Mouse (Mus musculus) megakaryocyte-erythroid progenitor cell, adult 5-6 weeks (primary cell): Measurements from ENCODE around the gene Zfhx2. TPM values are rescaled to one million over a fixed set of nuclear protein-coding genes. Genes with fewer than 3 reads are reported as not detected.
A peak's percentile ranks its signal among the peaks of the same experiment; 100 is the strongest.

Experiments used
- ATAC-seq: replicated peaks from 2 replicates; pipeline ENCODE4 v1.8.0; 2016; ENCODE audit warnings: mild to moderate bottlenecking, inconsistent platforms; ENCODE audit not compliant: severe bottlenecking, poor library complexity, low FRiP score, low TSS enrichment
- total RNA-seq, 2 experiments: library from RNA; stranded (forward) in 1 of 2; stranded (reverse) in 1 of 2; fragments of 200-1000, 215-1000 nt in 1 of 2; fragments of >200 nt in 1 of 2; fragmentation: Nextera tagmentation in 1 of 2; gene quantifications; 2 replicates each; pipeline ENCODE4 v1.2.3; 2014 to 2017

The Zfhx2 gene
- total RNA-seq, 2 experiments from 2014 or later: 0.19 to 7.8 TPM

DNA sequence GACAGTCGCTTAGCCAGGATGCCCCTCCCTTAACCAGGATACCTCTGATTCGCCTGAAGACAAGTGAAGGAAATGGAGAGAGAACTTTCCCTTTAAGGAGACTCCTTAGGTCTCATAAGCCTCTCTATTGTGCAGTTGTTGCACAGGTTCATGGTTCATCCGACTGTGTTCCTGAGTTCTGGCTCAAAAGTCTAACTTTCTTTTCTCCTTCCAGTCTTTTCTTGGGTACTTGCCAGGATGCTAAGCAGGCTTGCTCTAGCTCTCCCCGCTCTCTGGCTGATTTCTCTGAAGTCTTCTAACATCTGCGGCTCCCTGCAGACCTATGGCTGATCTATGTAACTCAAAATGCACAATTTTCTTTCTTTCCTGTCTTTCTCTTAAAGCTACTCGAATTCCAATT is 8.6 kb downstream of the Zfhx2 start:
- no peak for ATAC-seq

DNA sequence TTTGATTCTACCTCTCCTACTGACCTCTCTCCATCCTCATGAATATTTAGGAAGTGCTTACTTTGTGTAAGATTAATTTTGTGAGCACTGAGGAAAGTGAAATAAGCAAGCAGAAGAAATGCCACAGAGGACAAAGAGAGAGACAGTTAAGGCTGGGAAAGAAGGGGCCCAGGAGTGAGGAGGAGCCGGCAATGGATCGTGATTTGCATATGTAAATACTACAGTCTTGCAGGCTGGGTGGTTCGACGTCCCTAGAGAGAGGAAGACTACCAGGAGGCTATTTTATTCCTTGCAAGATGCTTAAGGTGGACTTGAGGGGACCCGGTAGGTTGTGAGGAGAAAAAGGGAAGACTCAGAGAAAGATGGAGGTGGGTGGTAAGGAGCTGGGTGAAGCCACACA is 11.0 kb downstream of the Zfhx2 start:
- no peak for ATAC-seq

DNA sequence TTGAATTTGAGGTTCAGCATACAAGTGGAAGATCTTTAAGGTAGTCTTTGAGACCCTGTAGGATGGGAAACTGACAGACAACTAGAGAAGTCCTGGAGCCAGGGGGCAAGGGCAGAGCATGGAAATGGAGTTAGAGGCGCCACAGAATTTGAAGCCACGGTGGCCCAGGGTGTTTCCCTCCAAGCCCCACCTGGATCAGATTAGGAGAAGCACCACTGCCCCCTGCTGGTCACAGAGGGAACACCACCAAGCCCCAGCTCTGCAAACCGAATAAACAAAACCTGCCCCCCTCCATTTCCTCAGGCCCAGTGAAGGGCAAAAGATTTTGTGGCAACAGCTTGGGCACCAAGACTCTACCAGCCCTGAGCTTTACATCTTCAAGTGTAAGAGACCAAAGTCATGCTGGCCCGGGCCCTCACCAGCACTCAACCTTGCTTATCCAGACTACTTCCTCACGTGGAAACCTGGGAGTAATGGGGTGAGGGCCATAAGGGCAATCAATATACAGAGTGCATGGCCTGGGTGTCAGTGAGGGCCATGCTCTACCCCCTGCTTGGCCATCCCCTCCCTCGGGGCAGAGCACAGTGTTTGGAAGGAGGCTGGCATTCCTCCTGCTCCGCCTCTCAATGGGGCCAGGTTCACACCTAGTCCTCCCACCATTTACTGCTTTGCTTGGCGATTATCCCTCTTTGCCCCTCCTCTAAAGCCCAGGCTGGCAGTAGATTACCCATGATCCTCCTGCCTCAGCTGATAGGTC is 12.7 kb downstream of the Zfhx2 start:
- peak; percentile 73 for ATAC-seq

DNA sequence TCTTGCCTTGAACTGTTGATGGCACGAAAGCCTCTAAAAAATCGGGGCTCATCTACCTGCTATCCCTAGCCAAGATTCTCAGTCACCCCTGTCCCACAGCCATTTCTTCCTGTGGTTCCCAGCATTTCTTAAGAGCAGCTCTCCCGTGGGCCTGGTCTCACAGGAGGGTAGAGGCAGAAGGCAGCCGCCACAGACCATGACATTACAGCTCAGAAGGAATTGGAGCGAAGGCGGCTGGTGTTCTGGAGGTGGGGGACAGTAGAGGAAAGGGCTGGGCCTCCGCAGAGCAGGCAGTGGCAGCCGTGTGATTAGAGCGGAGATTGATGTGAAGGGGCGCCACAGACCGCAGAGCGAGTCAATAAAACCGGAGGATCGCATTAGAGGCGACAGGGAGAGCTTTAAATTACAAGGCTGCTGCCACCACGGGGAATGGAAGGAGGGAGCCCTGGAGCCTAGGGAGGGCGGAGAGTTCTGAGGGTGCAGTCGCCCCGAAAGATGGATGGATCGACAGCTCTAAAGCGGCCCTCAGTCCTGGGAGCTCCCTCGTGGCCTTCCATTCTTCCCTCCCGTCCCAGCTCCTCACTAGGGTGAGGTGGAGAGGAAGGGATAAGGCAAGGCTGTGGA is 13.6 kb downstream of the Zfhx2 start:
- ATAC-seq: peak; percentile 24; the same call in 1 of the 2 replicates

DNA sequence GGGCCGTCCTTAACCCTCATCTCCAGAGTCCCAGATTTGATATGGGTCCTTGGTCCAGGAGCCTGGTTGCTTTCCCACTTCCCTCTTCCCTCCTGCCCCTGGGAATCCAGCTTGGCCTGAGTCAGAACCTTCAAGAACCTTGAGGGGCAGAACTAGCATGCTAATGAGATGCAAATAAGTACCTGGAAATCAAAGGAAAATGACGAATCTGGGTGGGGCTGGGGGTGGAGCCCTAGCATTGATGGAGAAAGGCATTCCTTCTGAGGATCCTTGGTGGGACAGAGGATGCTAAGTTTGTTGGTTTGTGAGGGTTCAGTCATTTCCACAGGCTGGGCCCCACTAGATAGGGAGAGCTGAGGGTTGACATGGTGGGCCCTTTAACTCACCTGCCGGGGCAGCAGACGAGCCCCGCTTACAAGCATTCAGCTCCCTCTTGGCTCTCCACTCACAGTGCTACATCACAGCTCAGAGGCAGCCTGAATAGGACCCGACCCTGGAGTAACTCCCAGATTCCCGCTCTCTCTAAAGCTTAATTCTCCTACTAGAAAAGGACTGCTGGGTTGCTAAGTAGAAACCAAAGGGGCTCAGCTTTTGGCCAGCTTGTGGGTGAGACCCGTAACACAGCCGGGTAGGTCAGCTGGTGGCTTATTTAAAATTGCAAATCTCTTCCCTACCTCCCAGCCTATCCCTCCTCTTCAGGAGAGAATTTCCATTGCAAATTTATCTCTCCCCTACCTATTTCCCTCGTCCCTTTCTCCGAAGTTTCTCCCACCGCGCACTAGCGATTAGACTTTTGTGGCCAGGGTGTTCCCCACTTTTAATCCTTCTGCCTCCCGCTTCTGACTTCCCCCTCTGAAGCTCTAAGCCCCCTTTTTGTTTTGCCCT is 14.4 kb downstream of the Zfhx2 start:
- ATAC-seq: no peak

DNA sequence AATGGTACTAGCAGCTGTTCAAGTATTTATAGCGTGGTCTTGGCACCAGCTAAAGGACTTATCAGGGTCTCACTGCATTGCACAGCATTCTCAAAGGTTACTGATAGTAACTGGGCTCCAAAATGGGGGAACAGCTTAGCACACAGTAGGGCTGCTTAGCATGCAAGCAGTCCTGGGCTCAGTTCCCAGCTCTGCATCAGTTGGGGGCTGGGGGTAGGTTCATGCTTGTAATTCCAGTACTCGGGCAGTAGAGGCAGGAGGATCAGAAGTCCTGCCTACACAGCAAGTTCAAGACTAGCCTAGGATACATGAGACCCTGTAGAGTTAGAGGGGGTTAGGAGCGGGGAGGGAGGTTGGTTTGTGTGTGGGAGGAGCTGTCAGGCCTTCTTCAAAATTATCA is 15.2 kb downstream of the Zfhx2 start:
- no peak for ATAC-seq

DNA sequence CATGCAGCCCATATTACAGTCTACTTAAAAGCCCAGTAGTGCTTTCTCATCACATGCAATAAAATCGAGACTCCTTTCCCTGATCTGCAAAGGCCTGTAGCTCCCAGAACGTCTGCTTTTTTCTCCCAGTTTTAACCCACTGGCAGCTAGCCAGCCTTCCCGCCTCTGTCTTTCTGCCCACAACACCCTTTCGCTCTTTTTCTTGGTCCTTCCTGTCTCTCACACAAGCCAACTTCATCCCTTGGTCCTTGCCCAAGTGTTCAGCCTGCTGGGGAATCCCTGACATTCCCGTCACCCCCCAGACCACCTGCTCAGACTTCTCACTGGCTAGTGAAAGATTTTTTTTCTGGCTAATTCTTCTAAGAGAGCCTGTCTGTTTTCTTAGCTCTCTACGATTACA is 15.9 kb downstream of the Zfhx2 start:
- ATAC-seq: no peak

DNA sequence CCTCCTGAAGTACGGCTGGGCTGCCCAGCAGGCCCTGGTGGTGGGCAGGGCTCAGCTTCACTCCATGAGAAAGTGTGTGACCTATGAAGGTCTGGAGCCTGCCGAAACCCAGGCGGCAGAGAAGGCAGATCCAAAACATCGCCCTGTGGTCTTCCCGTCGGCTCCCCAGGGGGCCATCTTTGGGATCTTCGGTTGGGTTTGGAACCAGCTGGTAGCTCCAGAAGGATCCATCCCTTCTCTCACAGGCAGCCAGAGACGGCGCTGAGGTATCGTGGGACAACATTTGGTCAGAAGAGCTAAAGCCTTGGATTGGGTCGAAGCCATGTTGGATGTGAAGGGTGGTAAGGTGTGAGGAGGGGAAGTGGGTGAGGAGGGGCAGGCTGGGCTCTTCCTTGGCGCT is 17.7 kb downstream of the Zfhx2 start:
- no peak for ATAC-seq

DNA sequence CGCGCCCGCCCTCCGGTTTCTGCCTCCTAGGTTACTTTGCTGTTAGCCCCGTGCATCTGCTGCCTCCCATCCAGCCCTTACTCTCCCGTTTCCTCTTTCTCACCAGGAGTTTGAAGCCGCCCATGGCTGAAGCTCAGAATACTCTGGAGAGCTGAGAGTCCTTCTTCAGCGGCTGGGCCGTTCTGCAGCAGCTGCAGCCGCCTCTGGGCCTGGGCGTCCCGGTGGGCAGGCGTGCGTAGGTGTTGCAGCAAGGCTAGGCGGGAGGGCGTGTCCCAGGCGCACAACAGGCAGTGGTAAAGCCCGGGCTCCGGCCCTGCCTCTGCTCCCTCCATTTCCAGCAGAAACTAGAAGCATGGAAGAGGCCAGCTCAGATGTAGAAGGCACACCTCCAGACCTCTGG is 20.4 kb downstream of the Zfhx2 start:
- ATAC-seq: no peak

DNA sequence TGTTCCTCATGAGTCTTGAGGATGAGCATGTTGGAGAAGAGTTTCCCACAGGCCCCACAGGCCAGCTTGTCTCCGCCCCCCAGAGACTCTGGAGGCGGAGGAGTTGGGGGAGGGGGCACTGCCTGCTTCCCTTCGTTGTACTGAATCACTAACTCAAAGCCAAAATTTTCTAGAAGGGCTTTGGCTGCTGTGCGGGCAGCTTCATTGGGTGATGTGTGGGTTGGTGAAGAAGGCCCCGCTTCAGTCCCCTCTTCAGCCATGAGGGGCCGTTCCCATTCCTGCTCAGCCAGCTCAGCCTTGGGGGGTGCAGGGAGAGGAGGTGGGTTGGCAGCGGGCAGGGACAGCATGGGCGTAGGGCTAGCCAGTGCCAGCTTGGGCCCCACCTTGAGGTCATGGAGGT is 26.1 kb downstream of the Zfhx2 start:
- no peak for ATAC-seq

DNA sequence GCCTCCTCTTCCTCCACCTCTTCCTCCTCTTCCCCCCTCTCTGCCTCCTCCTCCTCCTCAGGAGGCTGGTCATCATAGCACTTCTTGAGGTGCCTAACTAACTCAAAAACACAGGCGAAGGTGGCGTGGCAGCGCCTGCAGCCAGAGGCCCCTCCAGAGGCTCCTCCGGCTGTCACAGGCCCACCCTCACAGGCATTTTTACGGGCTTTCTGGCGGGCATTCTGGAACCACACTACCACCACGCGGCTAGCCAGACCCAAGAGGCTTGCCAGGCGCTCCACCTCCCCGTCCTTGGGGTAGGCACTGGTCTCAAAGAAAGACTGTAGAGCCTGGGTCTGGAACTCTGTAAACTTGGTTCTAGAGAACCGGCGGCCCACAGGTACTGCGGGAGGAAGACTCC is 26.7 kb downstream of the Zfhx2 start:
- no peak for ATAC-seq

DNA sequence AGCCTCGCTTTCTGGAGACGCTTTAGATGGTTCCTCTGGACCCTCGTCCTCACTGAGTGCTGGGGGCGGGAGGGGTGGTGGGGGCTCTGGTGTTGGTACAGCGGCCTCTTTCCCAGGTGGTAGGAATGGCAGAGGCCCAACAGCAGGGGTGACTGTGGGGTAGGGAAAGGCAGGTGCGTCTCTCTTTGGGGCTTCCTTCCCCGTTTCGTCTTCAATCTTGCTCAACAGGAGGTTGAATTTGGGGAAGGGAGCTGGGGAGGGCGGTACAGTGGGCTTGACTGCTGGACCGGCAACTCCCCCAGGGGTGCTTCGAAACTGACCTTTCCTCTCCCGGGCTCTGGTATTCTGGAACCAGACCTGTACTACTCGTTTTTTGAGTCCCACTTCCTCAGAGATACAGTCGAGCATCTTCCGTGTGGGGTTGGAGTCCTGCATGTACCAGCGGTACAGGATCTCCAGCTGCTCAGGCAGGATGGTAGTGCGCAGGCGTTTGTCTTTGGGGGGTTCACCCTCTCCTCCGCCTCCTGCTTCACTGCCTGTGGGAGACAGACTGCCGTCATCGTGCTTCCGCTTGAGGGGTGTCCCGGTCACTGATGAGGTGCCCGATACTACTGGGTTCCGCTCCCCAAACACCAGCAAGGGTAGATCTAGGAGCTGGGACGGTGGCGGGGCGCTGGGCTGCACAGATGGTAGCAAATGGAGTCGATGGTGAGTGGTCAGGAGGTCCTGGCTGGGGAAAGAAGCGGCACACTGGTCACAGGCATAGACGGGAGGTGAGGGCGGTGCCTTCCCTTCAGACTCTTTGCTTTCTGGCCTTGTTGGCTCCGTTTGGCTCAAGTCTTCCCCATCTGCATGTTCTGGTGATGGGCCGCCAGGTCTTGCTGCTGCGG is 27.4 kb downstream of the Zfhx2 start:
- no peak for ATAC-seq

DNA sequence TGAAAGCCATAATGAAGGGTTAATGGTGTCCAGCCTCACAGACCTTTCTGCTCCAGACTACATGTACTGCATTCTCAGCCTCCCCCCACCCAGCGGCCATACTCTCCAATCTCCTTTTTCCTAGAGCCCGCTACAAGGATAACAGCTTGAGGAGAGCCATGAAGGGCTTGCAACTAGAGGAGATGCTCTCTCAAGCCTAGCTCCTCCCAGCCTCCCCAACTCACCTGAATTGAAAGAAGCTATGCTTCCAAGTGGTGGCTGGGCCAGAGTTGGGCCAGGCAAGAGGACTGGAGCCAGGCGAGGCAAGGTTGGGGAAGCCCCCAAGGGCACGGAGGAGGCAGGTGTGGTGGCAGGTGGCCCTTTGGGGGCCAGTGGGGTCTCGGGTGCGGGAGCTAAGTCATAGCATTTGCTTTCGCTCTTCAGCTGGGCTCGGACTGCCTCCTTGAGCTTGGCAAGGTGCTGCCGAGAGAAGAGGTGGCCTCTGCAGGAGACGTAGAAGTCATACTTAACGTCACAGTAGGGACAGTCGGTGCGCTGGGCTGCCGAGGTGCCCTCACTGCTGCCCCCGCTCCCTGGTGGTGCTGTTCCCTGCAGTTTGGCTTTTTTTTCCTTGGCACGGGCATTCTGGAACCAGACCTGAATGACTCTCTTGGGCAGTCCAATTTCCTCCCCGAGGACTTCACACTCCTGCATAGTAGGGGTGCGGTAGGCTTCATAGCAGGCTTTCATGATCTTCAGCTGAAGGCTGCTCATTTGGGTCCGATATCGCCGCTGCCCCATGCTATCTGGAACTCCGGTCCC is 28.3 kb downstream of the Zfhx2 start:
- no peak for ATAC-seq

DNA sequence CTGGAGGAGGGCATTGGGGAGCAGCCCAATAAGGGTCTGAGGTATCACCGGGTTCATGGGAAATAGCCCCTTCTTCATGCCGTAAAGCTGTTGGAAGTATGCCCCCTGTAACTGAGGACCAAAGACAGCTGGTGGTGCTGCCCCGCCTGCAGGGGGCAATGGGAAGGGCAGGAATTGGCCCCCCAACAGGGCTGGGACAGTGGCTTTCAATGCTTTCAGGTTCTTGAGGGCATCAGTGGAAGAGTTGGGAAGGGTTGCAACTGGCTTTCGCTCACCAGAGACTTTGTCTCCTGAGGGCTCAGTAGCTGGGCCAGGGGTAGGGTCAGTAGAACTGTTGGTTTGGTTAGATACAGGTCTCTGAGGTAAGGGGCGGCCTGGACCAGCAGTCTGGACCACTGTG is 29.0 kb downstream of the Zfhx2 start:
- ATAC-seq: no peak

DNA sequence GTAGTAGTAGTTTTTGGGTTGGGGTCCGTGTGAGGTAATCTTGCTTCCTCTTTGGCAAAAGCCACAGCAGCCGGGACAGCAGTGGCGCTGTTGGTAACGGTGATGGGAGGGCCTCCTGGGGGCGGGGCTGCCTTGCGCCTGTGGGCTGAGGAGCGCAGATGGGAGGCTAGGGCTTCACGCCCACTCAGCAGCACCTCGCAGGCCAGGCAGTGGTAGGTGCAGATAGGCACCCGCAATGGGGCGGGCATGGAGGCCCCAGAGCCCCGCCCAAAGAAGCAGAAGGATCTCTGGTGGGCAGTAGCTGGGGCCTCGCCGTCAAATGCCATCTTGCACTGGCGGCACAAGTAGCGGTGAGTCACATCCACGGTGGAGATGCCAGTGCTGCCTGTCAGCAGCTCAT is 29.5 kb downstream of the Zfhx2 start:
- ATAC-seq: peak; percentile 97

DNA sequence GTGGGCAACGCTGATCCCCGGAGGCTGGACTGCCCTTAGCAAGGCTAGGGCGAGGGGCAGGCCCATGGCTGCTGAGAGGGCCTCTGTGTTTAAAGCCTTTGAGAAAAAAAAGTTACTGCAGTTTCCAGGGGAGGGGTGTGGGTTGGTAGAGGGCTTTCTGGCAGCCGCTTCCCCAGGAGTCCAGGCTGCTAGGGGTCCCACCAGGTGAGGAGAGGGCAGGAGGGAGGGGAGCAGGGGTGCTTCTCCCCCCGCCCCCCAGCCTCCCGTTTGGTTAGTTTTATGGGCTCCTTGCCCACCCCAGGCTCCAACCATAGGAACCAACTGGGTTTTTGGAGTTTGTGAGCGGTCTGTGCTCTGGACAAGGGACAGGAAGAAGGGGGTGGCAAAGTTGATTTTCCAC is 30.3 kb downstream of the Zfhx2 start:
- no peak for ATAC-seq

DNA sequence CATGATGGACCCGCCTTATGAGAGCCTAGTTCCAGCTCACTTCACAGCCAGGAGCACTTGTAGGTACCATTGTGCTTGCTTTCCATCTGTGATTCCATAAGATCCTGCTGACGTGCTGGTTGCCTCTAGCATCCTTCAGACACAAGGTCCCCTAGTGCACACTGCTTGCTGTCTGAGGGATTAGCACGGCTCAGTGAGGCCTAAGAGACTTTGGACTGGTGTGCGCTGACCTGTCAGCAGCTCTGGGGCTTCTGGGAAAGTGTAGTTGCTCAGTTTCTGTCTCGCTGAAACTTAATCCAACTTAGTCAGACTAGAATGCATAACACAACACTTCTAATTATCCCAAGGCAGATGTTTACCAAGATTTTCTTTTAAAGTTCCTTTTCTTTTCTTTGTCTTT is 32.2 kb downstream of the Zfhx2 start:
- ATAC-seq: no peak

DNA sequence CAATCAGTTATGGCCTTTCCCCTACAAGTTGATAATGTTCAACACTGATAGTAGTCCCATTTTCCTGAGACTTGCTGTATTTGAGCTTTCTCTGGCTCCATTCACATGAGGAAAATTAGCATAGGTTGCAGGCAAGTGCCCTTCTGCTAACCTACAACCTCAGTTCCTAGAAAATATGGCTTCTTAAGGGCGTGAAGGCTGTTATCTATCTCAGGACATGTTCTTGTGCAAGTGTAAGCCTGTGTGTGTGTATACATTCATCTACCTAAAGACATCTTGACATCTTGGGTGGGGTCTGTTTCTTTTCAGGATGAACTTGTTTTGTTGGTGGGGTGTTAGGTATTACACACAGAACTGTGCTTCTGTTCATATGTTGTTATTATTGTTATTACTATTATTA is 33.1 kb downstream of the Zfhx2 start:
- ATAC-seq: no peak
